Mouse (Mus musculus): ENCODE measurements at regions not wholly inside any gene's neighbourhood (a gene's known extent, or its start where the extent isn't known, plus 50 kb on each side); places are given as distances from the start of the nearest gene placed in this dataset.

GRCm38 (mm10) chr13:54310144-54310543 lies 61.0 kb upstream of the Cplx2 start:
- no peak for TF ChIP-seq EP300 (IDR thresholded peaks at IDR 0.05; ENCODE audit: low read depth)
- TF ChIP-seq CTCF (IDR thresholded peaks at IDR 0.05; ENCODE audit: low read depth): no peak

All from heart, postnatal 0 days (tissue).